Mouse (Mus musculus): ENCODE measurements around the gene Ankrd50. TPM values are rescaled to one million over a fixed set of nuclear protein-coding genes. Genes with fewer than 3 reads are reported as not detected.

The Ankrd50 gene
- 32.4 TPM for polyA plus RNA-seq (2014; fragmentation: Illumina TruSeq; extraction: RNeasy Lipid Tissue Mini Kit (QIAGEN cat#74804); ENCODE audit: low read depth, low replicate concordance)

DNA sequence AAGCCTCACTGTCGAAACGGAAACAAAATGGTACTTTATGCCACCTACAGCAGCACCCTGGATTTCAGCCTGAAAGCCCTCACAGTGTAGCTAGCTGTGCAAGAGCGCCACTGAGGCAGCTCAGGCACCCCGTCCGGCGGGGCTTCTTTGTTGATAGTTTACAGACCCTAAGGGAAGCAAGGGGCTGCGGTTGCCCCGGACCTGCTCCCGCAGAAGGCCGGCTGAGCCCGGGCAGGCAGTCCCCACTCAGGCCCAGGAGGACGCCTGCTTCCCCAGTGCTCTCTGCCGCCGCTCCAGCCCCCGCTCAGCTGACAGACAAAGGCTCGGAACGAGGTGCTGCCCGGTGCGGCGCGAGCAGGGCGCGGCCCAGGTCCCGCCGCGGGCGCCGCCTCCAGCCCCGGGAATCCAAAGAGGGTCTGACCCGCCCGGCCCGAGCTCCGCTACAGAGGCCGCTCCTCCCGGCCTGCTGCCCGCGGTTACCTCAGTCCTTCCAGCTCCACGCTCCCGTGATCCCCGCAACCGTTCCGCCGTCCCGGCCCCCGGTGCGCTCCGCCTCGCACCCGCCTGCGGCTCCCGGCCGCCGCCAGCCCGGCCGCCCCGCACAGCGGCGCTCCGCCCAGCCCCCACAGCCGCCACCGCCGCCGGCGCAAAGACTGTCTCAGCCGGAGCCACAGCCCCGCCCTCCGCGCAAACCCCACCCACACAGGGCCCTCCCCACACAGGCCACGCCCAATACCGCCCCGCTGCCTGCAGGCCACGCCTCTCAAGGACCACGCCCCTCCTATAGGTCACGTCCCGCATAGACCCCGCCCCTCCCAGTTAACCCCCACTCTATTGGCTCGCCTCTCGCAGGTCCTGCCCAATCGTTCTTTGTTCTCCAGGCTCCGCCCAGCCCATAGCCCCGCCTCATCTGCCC is at the start of gene Ankrd50:
Ankrd50 (minus strand) TSS at position 654 of the 916 bp plus-strand sequence.

Measured in adrenal gland, adult 10 weeks (tissue).